Mouse (Mus musculus) ES-E14 (cell line): ENCODE data around the gene Ptx4.

Source experiments
- HCFC1 ChIP-seq: IDR thresholded peaks from 2 replicates; pipeline ENCODE4 v1.6.1; 2012; ENCODE audit warnings: low read length, inconsistent platforms, borderline replicate concordance; ENCODE audit not compliant: insufficient read depth
- MAFK ChIP-seq: IDR thresholded peaks from 2 replicates; pipeline ENCODE4 v1.6.1; 2014; ENCODE audit warnings: mild to moderate bottlenecking, low read depth, low read length, inconsistent platforms; ENCODE audit not compliant: insufficient read depth
- ZC3H11A ChIP-seq: IDR thresholded peaks from 2 replicates; pipeline ENCODE4 v1.6.1; 2012; ENCODE audit warnings: low read depth, mild to moderate bottlenecking, inconsistent platforms, low read length, borderline replicate concordance
- ZNF384 ChIP-seq: IDR thresholded peaks from 2 replicates; pipeline ENCODE4 v1.6.1; 2012; ENCODE audit warnings: low read depth, low read length, inconsistent platforms

DNA sequence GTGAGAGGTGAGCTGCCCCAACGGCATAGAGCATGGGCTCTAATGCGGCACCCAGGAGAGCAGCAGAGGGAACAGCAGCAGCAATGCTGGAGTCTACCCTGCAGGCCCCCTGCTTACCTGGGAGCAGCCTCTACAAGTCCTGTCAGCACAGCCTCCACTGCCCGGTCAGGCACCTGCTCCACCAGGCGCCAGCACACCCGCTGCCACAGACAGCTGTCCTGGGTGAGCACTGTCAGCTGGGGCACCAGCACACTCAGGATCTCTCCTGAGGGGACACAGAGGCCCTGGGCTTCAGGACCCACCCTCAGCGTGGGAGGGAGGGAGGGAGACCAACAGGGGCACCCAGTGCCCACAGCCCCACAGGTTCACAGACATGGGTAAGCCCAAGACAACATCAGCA, 10.0 kb upstream of the Ptx4 start:
- no peak for TF ChIP-seq MAFK
- TF ChIP-seq ZC3H11A = no peak
- no peak for TF ChIP-seq HCFC1
- no peak for TF ChIP-seq ZNF384
